Mouse (Mus musculus): ENCODE measurements at regions not wholly inside any gene's neighbourhood (a gene's known extent, or its start where the extent isn't known, plus 50 kb on each side); places are given as distances from the start of the nearest gene placed in this dataset.

GRCm38 (mm10) chr4:52117765-52118290 lies 321.2 kb upstream of the Smc2 start:
- H3K4me1 ChIP-seq (ENCODE audit: control insufficient read depth in 2 of 2, insufficient read depth in 2 of 2, low read length in 2 of 2): no peaks in the 10 kb centered on the region
- H3K9ac ChIP-seq (ENCODE audit: low read length): no peak overlapping the region
- ATAC-seq (ENCODE audit: insufficient number of reproducible peaks, insufficient read depth, low FRiP score, low read depth): no peak
- H3K27ac ChIP-seq (replicated peaks in 1 of 2; ENCODE audit: control insufficient read depth in 1 of 2, insufficient read depth in 1 of 2, low read depth in 2 of 2, low read length in 2 of 2): no peak overlapping the region
- no peak overlapping the region for H3K4me2 ChIP-seq (ENCODE audit: low read length)
- no peaks in the 10 kb centered on the region for H3K9me3 ChIP-seq (ENCODE audit: control insufficient read depth, low read length)
- WGBS: 85% methylated on average over 4 of the region's 4 CpGs
- no peaks in the 10 kb centered on the region for H3K36me3 ChIP-seq (ENCODE audit: control insufficient read depth, insufficient read depth, low read length)
- H3K27me3 ChIP-seq (ENCODE audit: control insufficient read depth, insufficient read depth, low read length): no peaks in the 10 kb centered on the region
- H3K4me3 ChIP-seq (ENCODE audit: control insufficient read depth in 1 of 2, insufficient read depth in 1 of 2, low read depth in 1 of 2, low read length in 2 of 2): no peak overlapping the region

- H3K9me3 ChIP-seq (ENCODE audit: control insufficient read depth, low read length): no peaks in the 10 kb centered on the region
Observed at GRCm38 (mm10) chr4:52118439-52119072, 320.5 kb upstream of the Smc2 start.

GRCm38 (mm10) chr4:52152565-52153164 lies 286.4 kb upstream of the Smc2 start:
- ATAC-seq (ENCODE audit: insufficient number of reproducible peaks, insufficient read depth, low FRiP score, low read depth): no peak
- H3K36me3 ChIP-seq (ENCODE audit: control insufficient read depth, insufficient read depth, low read length): no peaks in the 10 kb centered on the region
- H3K9me3 ChIP-seq (ENCODE audit: control insufficient read depth, low read length): no peaks in the 10 kb centered on the region
- H3K4me3 ChIP-seq (ENCODE audit: control insufficient read depth in 1 of 2, insufficient read depth in 1 of 2, low read depth in 1 of 2, low read length in 2 of 2): no peak overlapping the region
- no peaks in the 10 kb centered on the region for H3K27me3 ChIP-seq (ENCODE audit: control insufficient read depth, insufficient read depth, low read length)
- no peak overlapping the region for H3K9ac ChIP-seq (ENCODE audit: low read length)
- 56% methylated on average over 6 of the region's 6 CpGs for WGBS
- H3K4me1 ChIP-seq (ENCODE audit: control insufficient read depth in 2 of 2, insufficient read depth in 2 of 2, low read length in 2 of 2): no peaks in the 10 kb centered on the region
- no peak overlapping the region for H3K27ac ChIP-seq (replicated peaks in 1 of 2; ENCODE audit: control insufficient read depth in 1 of 2, insufficient read depth in 1 of 2, low read depth in 2 of 2, low read length in 2 of 2)
- no peak overlapping the region for H3K4me2 ChIP-seq (ENCODE audit: low read length)

More at GRCm38 (mm10) chr4:52118439-52119072, 320.5 kb upstream of the Smc2 start:
- WGBS: 68% methylated on average over 3 of the region's 3 CpGs
- Histone ChIP-seq H3K27me3 (ENCODE audit: control insufficient read depth, insufficient read depth, low read length) (no peaks in the 10 kb centered on the region), H3K4me2 (ENCODE audit: low read length) (no peak overlapping the region), H3K27ac (replicated peaks in 1 of 2; ENCODE audit: control insufficient read depth in 1 of 2, insufficient read depth in 1 of 2, low read depth in 2 of 2, low read length in 2 of 2) (no peak overlapping the region), H3K36me3 (ENCODE audit: control insufficient read depth, insufficient read depth, low read length) (no peaks in the 10 kb centered on the region), H3K4me3 (ENCODE audit: control insufficient read depth in 1 of 2, insufficient read depth in 1 of 2, low read depth in 1 of 2, low read length in 2 of 2) (no peak overlapping the region), H3K4me1 (ENCODE audit: control insufficient read depth in 2 of 2, insufficient read depth in 2 of 2, low read length in 2 of 2) (no peaks in the 10 kb centered on the region), H3K9ac (ENCODE audit: low read length) (no peak overlapping the region)
- no peak for ATAC-seq (ENCODE audit: insufficient number of reproducible peaks, insufficient read depth, low FRiP score, low read depth)

- Histone ChIP-seq H3K4me3 (ENCODE audit: control insufficient read depth in 1 of 2, insufficient read depth in 1 of 2, low read depth in 1 of 2, low read length in 2 of 2) (no peak overlapping the region), H3K36me3 (ENCODE audit: control insufficient read depth, insufficient read depth, low read length) (no peaks in the 10 kb centered on the region), H3K9me3 (ENCODE audit: control insufficient read depth, low read length) (no peaks in the 10 kb centered on the region), H3K9ac (ENCODE audit: low read length) (no peak overlapping the region), H3K27me3 (ENCODE audit: control insufficient read depth, insufficient read depth, low read length) (no peaks in the 10 kb centered on the region), H3K4me1 (ENCODE audit: control insufficient read depth in 2 of 2, insufficient read depth in 2 of 2, low read length in 2 of 2) (no peaks in the 10 kb centered on the region), H3K27ac (replicated peaks in 1 of 2; ENCODE audit: control insufficient read depth in 1 of 2, insufficient read depth in 1 of 2, low read depth in 2 of 2, low read length in 2 of 2) (no peak overlapping the region), H3K4me2 (ENCODE audit: low read length) (no peak overlapping the region)
- WGBS: 70% methylated on average over 4 of the region's 4 CpGs
- no peak for ATAC-seq (ENCODE audit: insufficient number of reproducible peaks, insufficient read depth, low FRiP score, low read depth)
Observed at GRCm38 (mm10) chr4:52176240-52176639, 262.8 kb upstream of the Smc2 start.

GRCm38 (mm10) chr4:52197777-52198176 lies 241.3 kb upstream of the Smc2 start:
- WGBS: 76% methylated on average over 3 of the region's 3 CpGs
- no peak overlapping the region for H3K4me2 ChIP-seq (ENCODE audit: low read length)

GRCm38 (mm10) chr4:52210601-52211000 lies 228.4 kb upstream of the Smc2 start:
- no peak overlapping the region for H3K27ac ChIP-seq (replicated peaks in 1 of 2; ENCODE audit: control insufficient read depth in 1 of 2, insufficient read depth in 1 of 2, low read depth in 2 of 2, low read length in 2 of 2)
- no peak overlapping the region for H3K4me3 ChIP-seq (ENCODE audit: control insufficient read depth in 1 of 2, insufficient read depth in 1 of 2, low read depth in 1 of 2, low read length in 2 of 2)
- no peak overlapping the region for H3K9ac ChIP-seq (ENCODE audit: low read length)
- no peaks in the 10 kb centered on the region for H3K27me3 ChIP-seq (ENCODE audit: control insufficient read depth, insufficient read depth, low read length)
- H3K4me2 ChIP-seq (ENCODE audit: low read length): no peak overlapping the region
- H3K4me1 ChIP-seq (ENCODE audit: control insufficient read depth in 2 of 2, insufficient read depth in 2 of 2, low read length in 2 of 2): no peaks in the 10 kb centered on the region
- no peaks in the 10 kb centered on the region for H3K9me3 ChIP-seq (ENCODE audit: control insufficient read depth, low read length)
- no peak for ATAC-seq (ENCODE audit: insufficient number of reproducible peaks, insufficient read depth, low FRiP score, low read depth)
- H3K36me3 ChIP-seq (ENCODE audit: control insufficient read depth, insufficient read depth, low read length): no peaks in the 10 kb centered on the region

More at GRCm38 (mm10) chr4:52197777-52198176, 241.3 kb upstream of the Smc2 start:
- H3K9me3 ChIP-seq (ENCODE audit: control insufficient read depth, low read length): no peaks in the 10 kb centered on the region
- ATAC-seq (ENCODE audit: insufficient number of reproducible peaks, insufficient read depth, low FRiP score, low read depth): no peak
- H3K4me3 ChIP-seq (ENCODE audit: control insufficient read depth in 1 of 2, insufficient read depth in 1 of 2, low read depth in 1 of 2, low read length in 2 of 2): no peak overlapping the region
- no peak overlapping the region for H3K27ac ChIP-seq (replicated peaks in 1 of 2; ENCODE audit: control insufficient read depth in 1 of 2, insufficient read depth in 1 of 2, low read depth in 2 of 2, low read length in 2 of 2)
- H3K4me1 ChIP-seq (ENCODE audit: control insufficient read depth in 2 of 2, insufficient read depth in 2 of 2, low read length in 2 of 2): no peaks in the 10 kb centered on the region
- no peaks in the 10 kb centered on the region for H3K27me3 ChIP-seq (ENCODE audit: control insufficient read depth, insufficient read depth, low read length)
- no peaks in the 10 kb centered on the region for H3K36me3 ChIP-seq (ENCODE audit: control insufficient read depth, insufficient read depth, low read length)
- no peak overlapping the region for H3K9ac ChIP-seq (ENCODE audit: low read length)

- ATAC-seq (ENCODE audit: insufficient number of reproducible peaks, insufficient read depth, low FRiP score, low read depth): no peak
- Histone ChIP-seq H3K4me1 (ENCODE audit: control insufficient read depth in 2 of 2, insufficient read depth in 2 of 2, low read length in 2 of 2) (no peaks in the 10 kb centered on the region), H3K9ac (ENCODE audit: low read length) (no peak overlapping the region), H3K4me3 (ENCODE audit: control insufficient read depth in 1 of 2, insufficient read depth in 1 of 2, low read depth in 1 of 2, low read length in 2 of 2) (no peak overlapping the region), H3K4me2 (ENCODE audit: low read length) (no peak overlapping the region), H3K27ac (replicated peaks in 1 of 2; ENCODE audit: control insufficient read depth in 1 of 2, insufficient read depth in 1 of 2, low read depth in 2 of 2, low read length in 2 of 2) (no peak overlapping the region), H3K36me3 (ENCODE audit: control insufficient read depth, insufficient read depth, low read length) (no peaks in the 10 kb centered on the region), H3K27me3 (ENCODE audit: control insufficient read depth, insufficient read depth, low read length) (no peaks in the 10 kb centered on the region), H3K9me3 (ENCODE audit: control insufficient read depth, low read length) (no peaks in the 10 kb centered on the region)
- 67% methylated on average over 5 of the region's 5 CpGs for WGBS
Observed at GRCm38 (mm10) chr4:52211022-52211421, 228.0 kb upstream of the Smc2 start.

Measured in heart, embryonic 14.5 days (tissue).